Mouse (Mus musculus) inflammation-experienced regulatory T-cells, adult 6 months (primary cell): ENCODE measurements around the gene Zfp326. TPM values are rescaled to one million over a fixed set of nuclear protein-coding genes. Genes with fewer than 3 reads are reported as not detected.

Experiments
- ATAC-seq: one replicate; pipeline ENCODE4 v1.8.0; 2017
- polyA plus RNA-seq, 3 experiments: library from polyadenylated mRNA; unstranded; fragments of 100-300 nt; shearing (Covaris generic); gene quantifications; one replicate each; pipeline ENCODE4 v1.2.1; 2017

Zfp326 gene
- polyA plus RNA-seq, 3 experiments from 2014 or later: 13.0 to 23.1 (median 15.0) TPM

- ATAC-seq: no peak
Observed at GRCm38 (mm10) chr5:105867841-105868447, 8.4 kb upstream of the Zfp326 start.

DNA sequence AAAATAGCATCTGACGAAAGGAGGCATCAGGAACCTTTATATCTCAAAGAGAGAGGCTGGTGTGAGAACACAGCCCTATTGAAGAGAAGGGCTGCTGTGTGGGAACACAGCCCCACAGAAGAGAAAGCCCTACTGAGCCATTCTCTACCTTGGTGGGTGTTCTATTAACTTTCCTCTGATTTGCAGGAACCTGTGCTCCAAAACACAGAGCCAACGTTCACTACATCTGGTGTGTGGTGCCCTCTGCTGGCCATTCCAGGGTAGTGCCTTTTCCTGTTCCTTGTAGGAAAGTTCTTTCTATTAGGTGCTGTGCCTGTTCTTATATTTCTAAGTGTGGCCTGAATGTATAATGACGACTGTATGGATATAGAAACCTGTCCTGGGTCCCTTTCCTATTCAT, 7.8 kb upstream of the Zfp326 start:
- peak; percentile 72 for ATAC-seq

DNA sequence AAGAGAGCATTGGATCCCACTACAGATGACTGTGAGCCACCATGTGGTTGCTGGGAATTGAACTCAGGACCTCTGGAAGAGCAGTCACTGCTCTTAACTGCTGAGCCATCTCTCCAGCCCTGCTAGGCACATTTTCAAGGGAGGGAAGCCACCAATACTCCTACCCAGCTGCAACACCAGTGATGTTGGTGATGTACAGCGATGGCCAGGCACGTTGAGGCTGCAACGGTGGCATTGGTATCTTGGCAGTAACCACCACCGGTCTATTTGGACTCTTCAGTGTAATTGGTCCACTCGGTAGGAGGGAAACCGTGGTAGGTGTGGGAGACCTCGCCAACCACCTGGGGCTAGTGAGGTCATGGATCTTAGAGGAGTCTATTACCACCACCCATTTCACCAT, 6.6 kb upstream of the Zfp326 start:
- ATAC-seq: no peak

- no peak for ATAC-seq
Observed at GRCm38 (mm10) chr5:105871140-105871539, 5.2 kb upstream of the Zfp326 start.

GRCm38 (mm10) chr5:105872176-105872575, 4.2 kb upstream of the Zfp326 start:
- ATAC-seq: peak; percentile 49

GRCm38 (mm10) chr5:105872916-105873315, 3.4 kb upstream of the Zfp326 start:
- ATAC-seq: no peak

- ATAC-seq: no peak
Observed at GRCm38 (mm10) chr5:105873774-105874173, 2.6 kb upstream of the Zfp326 start.

DNA sequence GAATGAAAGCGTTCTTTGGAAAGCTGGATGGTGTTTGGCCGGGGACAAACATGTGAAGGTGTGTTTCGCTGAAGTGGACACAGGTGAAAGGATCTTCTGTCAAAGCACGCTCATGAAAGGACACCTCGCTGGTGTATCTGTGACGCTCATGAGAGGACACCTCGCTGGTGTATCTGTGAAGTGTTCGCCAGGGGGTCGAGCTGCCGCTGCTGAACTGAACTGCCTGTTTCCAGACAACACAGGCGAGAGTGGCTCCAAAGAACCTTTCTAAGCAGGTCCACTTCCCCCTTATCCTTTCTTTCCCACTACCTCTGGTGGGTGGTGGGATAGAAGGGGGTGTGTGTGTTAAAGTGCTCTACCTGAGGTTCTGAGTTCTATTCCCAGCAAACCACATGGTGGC, 1.9 kb upstream of the Zfp326 start:
- ATAC-seq: no peak

DNA sequence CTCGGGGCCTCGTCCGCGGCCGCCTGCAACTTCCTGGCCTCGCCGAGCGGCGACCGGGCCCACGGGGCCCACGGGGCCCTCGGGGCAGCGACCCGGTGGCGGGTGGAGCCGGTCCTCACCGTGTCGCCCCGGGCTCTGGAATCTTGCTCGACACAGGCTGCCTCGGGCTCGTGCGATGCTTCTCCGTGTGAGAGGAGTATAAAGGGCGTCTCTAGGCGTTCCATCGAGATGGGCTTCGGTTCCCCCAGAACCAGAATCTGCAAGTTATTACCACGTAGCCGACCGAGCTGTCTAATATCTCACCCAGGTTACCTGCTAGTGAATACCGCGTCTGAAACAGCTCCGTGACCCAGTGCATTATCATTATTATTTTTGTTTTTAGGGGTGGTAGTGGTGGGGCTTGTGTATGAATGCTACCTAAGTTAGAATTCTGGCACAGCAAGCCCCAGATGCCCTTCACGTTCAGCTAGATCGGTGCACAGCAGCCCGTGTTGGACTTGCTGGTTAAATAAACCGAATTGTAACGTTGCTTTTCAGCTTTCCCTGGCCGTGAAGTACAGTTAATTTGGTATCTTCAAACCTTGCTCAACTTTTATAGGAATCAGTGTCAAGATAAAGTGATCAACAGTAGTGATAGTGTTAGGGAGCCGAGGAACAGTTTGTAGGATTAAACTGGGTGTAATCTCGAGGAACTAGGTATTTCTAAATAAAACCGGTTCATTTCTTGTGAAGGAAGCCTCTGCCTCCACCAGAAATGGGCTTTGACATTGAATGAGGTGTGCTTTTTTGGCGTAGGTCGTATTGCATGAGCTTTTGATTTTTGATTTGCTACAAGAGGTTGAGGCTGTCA, 785 bp downstream of the Zfp326 start:
- ATAC-seq: peak; percentile 42

- ATAC-seq: no peak
Observed at GRCm38 (mm10) chr5:105887317-105887716, 11.0 kb downstream of the Zfp326 start.

GRCm38 (mm10) chr5:105898161-105898560, 21.8 kb downstream of the Zfp326 start:
- ATAC-seq: no peak

- no peak for ATAC-seq
Observed at GRCm38 (mm10) chr5:105909209-105909608, 32.8 kb downstream of the Zfp326 start.

GRCm38 (mm10) chr5:105909671-105910070, 33.3 kb downstream of the Zfp326 start:
- ATAC-seq: no peak

DNA sequence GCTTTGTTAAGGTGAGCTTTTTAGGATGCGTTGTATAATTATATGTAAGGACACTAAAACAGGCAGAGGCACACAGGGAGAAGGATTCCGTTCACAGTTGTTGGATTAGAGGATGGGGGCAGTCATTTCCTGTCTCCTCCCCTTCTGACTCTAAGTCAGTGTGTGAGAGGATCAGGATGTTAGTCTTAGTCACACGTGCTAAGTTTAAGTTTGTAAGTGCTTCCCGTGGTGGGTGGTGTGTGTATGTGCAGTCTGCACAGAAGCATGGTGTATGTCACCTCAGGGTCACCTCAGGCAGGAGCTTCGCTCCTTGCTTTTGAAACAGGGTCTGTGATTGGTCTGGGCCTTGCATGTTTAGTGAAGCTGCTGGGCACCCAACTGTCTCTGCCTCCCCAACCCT, 35.1 kb downstream of the Zfp326 start:
- ATAC-seq: no peak

DNA sequence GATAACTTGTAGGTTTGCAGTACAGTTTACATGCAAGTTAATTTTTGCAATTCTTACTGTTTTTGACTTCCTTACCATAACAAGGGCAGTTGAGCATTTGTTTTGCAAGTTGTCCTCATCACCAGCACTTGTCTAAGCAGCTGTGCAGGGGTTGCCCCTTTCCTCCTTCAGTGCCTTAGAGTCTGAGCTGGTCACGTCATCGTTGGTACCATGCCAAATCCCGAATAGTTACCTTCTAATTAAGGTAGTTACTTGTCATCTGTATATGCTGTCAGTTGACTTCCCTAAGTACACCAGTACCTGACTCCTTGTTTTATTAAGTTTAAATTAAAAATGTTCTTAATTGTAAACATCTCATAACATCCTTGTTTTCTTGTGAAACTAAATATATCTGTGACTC, 41.0 kb downstream of the Zfp326 start:
- no peak for ATAC-seq

- ATAC-seq: no peak
Observed at GRCm38 (mm10) chr5:105918289-105918688, 41.9 kb downstream of the Zfp326 start.

GRCm38 (mm10) chr5:105922818-105923487, 46.6 kb downstream of the Zfp326 start:
- no peak for ATAC-seq

DNA sequence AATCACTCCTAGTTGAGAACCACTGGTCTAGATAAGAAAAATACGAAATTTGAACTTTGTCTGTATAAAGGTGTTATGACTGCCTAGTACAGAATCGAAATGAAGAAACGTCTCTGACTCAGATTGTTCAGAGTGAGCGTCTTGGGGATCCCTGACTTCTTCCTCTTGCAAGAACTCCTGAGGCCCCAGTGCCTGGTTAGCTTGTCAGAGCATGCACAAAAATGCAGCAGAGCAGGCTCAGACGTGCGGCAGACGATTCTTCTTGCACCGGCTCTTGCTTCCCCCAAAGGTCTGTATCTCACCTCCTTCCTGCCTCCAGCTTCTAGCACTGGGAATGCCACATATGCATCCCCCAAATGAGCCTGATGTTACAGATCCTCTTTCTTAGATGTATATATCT, 48.0 kb downstream of the Zfp326 start:
- no peak for ATAC-seq

DNA sequence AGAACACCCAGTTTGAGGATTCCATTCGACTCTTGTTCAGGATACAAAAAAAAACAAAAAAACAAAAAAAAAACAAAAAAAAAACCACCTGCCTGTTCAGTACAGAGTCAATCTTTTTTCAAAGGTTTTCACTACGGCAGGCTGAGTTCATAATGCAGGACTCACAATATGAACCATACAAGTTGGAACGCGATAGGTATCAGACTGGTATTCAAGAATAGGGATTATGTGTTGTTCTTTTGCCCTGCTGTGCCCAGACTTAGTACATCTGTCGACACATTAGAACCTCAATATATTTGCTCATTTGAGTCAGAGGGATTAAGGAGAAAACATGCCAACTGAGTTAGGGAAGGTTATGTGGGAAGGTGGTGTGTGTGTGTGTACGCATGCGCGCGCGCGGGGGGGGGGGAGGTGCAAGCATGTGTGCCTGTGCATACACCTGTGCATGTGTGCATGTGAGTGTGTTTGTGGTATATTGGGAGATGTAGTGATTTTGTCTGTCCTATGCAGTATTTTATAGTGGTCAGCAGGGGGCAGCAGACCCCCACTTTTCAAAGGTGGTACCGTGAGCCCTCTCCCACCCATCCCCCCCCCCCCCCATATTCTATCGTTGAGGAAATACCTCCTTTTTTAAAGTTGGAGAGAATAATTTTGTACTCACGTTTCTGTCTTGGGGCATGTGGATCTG, 49.3 kb downstream of the Zfp326 start:
- no peak for ATAC-seq

GRCm38 (mm10) chr5:105930282-105930681, 53.9 kb downstream of the Zfp326 start:
- no peak for ATAC-seq

- no peak for ATAC-seq
Observed at GRCm38 (mm10) chr5:105932392-105932791, 56.0 kb downstream of the Zfp326 start.

DNA sequence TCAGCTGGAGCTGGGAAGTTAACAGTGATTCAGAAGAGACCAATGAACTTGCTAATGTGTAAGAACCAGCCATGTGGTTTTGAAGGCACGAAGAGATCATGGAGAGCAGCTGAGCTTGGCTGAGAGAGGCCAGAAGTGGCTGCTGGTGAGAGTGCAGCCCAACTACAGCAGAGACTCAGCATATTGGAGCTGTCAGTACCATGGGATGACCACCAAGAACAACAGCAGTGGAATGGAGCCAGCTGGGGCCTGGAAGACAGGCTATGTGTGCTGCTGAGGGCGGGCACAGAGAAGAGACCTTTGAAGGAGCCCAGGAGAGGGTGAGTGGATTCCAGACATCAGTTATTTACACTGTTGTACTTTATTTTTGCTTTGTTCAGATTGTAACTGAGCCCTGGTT, 65.6 kb downstream of the Zfp326 start:
- ATAC-seq: no peak
